Mouse (Mus musculus) hindbrain, embryonic 11.5 days (tissue): ENCODE results near the gene Csn1s2b. TPM values are rescaled to one million over a fixed set of nuclear protein-coding genes. Genes with fewer than 3 reads are reported as not detected.
A peak's percentile ranks its signal among the peaks of the same experiment; 100 is the strongest.

Source experiments
- ATAC-seq: fragments of 200-750 bp; cut with Nextera tagmentation; 2 replicates; pipeline ENCODE4 v1.8.0; 2017; ENCODE audit warnings: mild to moderate bottlenecking, moderate TSS enrichment, moderate library complexity; ENCODE audit not compliant: low FRiP score
- DNase-seq: peaks from one replicate; pipeline ENCODE4 v3.0.0-alpha.2; 2015; ENCODE audit warnings: low spot score
- H3K27ac ChIP-seq: fragments of 300-500 bp; sonication (generic); 2 replicates; pipeline ENCODE4 v1.5.1; 2014; ENCODE audit warnings: mild to moderate bottlenecking, low read depth, low read length
- H3K27me3 ChIP-seq: fragments of 300-500 bp; sonication (generic); 2 replicates; pipeline ENCODE4 v1.6.1; 2014; ENCODE audit warnings: mild to moderate bottlenecking, low read length, moderate library complexity, mixed read lengths; ENCODE audit not compliant: control insufficient read depth, insufficient read depth
- H3K36me3 ChIP-seq: fragments of 300-500 bp; sonication (generic); 2 replicates; pipeline ENCODE4 v1.6.1; 2014; ENCODE audit warnings: mild to moderate bottlenecking, low read length, moderate library complexity, mixed read lengths; ENCODE audit not compliant: control insufficient read depth, insufficient read depth
- H3K4me1 ChIP-seq: fragments of 300-500 bp; sonication (generic); replicated peaks from 2 replicates; pipeline ENCODE4 v1.6.1; 2014; ENCODE audit warnings: low read length, mixed read lengths; ENCODE audit not compliant: control insufficient read depth, insufficient read depth
- H3K4me2 ChIP-seq: fragments of 300-500 bp; sonication (generic); replicated peaks from 2 replicates; pipeline ENCODE4 v1.6.1; 2014; ENCODE audit warnings: mild to moderate bottlenecking, low read depth, low read length
- H3K4me3 ChIP-seq: fragments of 300-500 bp; sonication (generic); 2 replicates; pipeline ENCODE4 v1.5.1; 2014; ENCODE audit warnings: low read depth, low read length
- H3K9ac ChIP-seq: fragments of 300-500 bp; sonication (generic); 2 replicates; pipeline ENCODE4 v1.6.1; 2014; ENCODE audit warnings: low read depth, low read length
- H3K9me3 ChIP-seq: fragments of 300-500 bp; sonication (generic); 2 replicates; pipeline ENCODE4 v1.6.1; 2016; ENCODE audit warnings: low read length; ENCODE audit not compliant: control insufficient read depth
- WGBS: fragments of 180-500 bp; shearing (Covaris S2); extraction: QIAGEN DNeasy Blood & Tissue Kit; methylation state at CpG from one replicate; pipeline ENCODE4 v1.1.7; 2014; 5-methylcytosine and 5-hydroxymethylcytosine counted together
- polyA plus RNA-seq: library from polyadenylated mRNA; unstranded; fragments of >200 nt; fragmentation: Nextera tagmentation; extraction: Ambion mirVana; gene quantifications from 2 replicates; pipeline ENCODE4 v1.2.1, GENCODE M21; 2014

Csn1s2b gene
- polyA plus RNA-seq, 1 experiment from 2014 or later, result not detected

- Histone ChIP-seq H3K27ac (no peak overlapping the region), H3K4me3 (no peak overlapping the region), H3K4me1 (no peaks in the 10 kb centered on the region), H3K9ac (no peak overlapping the region), H3K4me2 (no peak overlapping the region), H3K36me3 (no peaks in the 10 kb centered on the region), H3K9me3 (no peaks in the 10 kb centered on the region), H3K27me3 (no peaks in the 10 kb centered on the region)
- WGBS, result 32% methylated on average over 4 of the region's 4 CpGs
- peak; percentile 24 for DNase-seq
- no peak for ATAC-seq
Measured at GRCm38 (mm10) chr5:87871423-87871822, 63.5 kb downstream of the Csn1s2b start.

Other genes with a start within 250 kb of the Csn1s2b start
- gene Sult1d1, start 239.1 kb upstream of the Csn1s2b start, polyA plus RNA-seq, result not detected in 2 replicates
- not detected in 2 replicates for gene Sult1e1, start 216.5 kb upstream of the Csn1s2b start, polyA plus RNA-seq
- gene Csn1s1, start 141.9 kb upstream of the Csn1s2b start, polyA plus RNA-seq, result not detected in 2 replicates
- not detected in 2 replicates for gene Csn2, start 108.5 kb upstream of the Csn1s2b start, polyA plus RNA-seq
- not detected in 2 replicates for gene Csn1s2a, start 33.5 kb upstream of the Csn1s2b start, polyA plus RNA-seq
- gene Prr27, start 17.6 kb downstream of the Csn1s2b start, polyA plus RNA-seq, result not detected in 2 replicates
- gene Odam, start 76.9 kb downstream of the Csn1s2b start, polyA plus RNA-seq, result not detected in 2 replicates
- gene Csn3, start 117.5 kb downstream of the Csn1s2b start, polyA plus RNA-seq, result 0.15 and 0.25 TPM in 2 replicates
- gene 2310003L06Rik, start 161.4 kb downstream of the Csn1s2b start, polyA plus RNA-seq, result not detected in 2 replicates
- not detected in 2 replicates for gene Gm28434, start 161.4 kb downstream of the Csn1s2b start, polyA plus RNA-seq
- not detected in 2 replicates for gene Cabs1, start 171.4 kb downstream of the Csn1s2b start, polyA plus RNA-seq
- gene Smr3a, start 194.5 kb downstream of the Csn1s2b start, polyA plus RNA-seq, result not detected in 2 replicates